Mouse (Mus musculus): Measurements from ENCODE around the gene Hyal1.

DNA sequence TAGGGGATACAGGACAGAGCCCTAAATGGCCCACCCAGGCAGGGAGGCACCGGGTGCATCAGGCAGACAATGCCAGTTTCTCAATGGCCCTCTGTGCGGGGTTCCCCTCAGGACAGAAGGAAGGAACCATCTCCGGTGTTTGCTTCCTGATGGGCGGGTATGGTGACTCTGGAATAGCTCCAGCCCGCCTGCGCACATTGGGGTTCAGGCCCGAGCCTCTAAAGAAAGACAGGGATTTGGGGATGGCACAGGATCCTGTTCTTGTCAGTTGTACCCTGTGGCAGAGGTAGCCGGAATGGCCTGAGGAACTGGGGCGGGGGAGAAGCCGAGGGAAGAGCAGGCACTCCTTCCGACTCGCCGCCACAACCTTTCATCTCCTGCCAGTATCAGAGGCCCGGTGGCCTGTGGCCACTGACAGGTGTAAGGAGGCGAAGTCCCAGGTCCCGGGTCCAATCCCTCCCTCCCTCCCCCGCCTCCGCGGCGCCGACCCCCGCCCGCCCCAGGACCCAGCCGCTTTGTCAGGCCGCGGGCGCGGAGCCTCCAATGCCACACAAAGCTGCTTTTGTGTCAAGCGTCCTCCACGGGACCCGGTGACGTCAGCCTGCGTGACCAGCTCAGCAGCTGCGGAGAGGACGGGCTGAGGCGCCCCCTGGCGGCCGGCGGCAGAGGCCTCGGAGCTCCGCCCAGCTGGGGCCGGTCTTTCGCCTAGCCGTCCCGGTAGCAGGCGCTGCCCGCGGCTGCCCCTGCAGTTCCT is 35.6 kb downstream of the Hyal1 start:
- TF ChIP-seq CTCF (IDR thresholded peaks at IDR 0.05; ENCODE audit: low read depth) (peak; percentile 96), EP300 (IDR thresholded peaks at IDR 0.05; ENCODE audit: low read depth) (peak; percentile 94)

Data from heart, postnatal 0 days (tissue).